Mouse (Mus musculus): ENCODE measurements around the gene Gprin3. TPM values are rescaled to one million over a fixed set of nuclear protein-coding genes. Genes with fewer than 3 reads are reported as not detected.

Gene Gprin3
- total RNA-seq, 1 experiment, result 0.04 TPM

DNA sequence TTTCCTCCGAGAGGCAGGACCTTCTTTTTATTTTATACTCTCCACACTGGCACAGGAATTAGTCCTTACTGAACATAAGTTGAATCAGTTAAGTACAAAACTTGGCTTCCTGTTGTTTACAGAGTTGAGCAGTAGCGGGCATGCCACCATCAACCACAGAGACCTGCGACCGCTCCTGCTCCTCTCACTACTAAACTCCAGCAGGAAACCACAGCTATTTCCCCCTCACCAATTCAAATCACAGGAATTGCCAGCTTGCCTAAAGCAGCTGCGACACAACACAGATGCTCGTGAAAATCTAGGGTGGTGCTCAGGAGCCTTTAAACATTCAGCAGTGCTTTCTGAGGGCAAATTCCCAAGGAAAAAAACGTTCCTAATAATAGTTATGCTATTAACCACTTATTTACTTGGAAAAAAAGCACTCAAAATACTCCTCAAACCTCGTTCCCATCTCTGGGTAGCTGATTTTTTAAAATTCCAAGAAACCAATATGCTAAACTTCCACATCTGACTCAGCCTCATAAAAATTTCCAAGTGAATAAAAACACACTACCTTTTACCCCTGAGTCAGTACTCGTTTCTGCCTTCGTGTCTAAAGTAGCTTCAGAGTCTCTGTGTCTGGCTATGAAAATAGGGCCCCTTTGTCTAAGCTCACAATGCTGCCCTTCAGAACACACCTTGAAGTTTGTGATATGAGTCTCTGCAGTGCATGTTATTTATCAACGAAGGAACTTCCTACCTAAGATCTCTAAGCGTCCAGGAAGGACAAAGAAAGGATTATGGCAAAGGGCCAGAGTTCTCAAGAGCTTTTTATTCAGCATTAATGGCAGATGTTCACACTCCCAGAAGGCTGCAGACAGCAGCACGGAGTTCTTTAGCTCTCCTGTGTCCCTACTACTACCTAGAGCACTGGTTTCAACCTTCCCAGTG is 13.4 kb downstream of the Gprin3 start:
- Histone ChIP-seq H3K27ac (ENCODE audit: insufficient read depth, low read depth, low read length, poor library complexity, severe bottlenecking) (no peak overlapping the region), H3K9me3 (ENCODE audit: control insufficient read depth, insufficient read depth, low read depth, low read length) (no peaks in the 10 kb centered on the region), H3K36me3 (ENCODE audit: control insufficient read depth, insufficient read depth, low read length, poor library complexity, severe bottlenecking) (no peaks in the 10 kb centered on the region), H3K4me1 (ENCODE audit: control insufficient read depth in 2 of 2, insufficient read depth in 2 of 2, low read length in 2 of 2, poor library complexity in 1 of 2) (no peaks in the 10 kb centered on the region), H3K9ac (ENCODE audit: insufficient read depth, low read depth, low read length, poor library complexity, severe bottlenecking) (no peak overlapping the region), H3K4me3 (ENCODE audit: insufficient read depth in 1 of 2, low read depth in 1 of 2, low read length in 2 of 2, poor library complexity in 1 of 2, severe bottlenecking in 1 of 2) (no peak overlapping the region)
- in situ Hi-C loops (cut with MboI; ENCODE audit: low sequenced_read_pairs in 2 of 2, unreplicated experiment in 2 of 2), result no loop called here
- TF ChIP-seq HCFC1 (IDR thresholded peaks at IDR 0.05; ENCODE audit: borderline replicate concordance, insufficient read depth, low read length), result no peak
- no peak for DNase-seq (ENCODE audit: low read depth, low spot score)

DNA sequence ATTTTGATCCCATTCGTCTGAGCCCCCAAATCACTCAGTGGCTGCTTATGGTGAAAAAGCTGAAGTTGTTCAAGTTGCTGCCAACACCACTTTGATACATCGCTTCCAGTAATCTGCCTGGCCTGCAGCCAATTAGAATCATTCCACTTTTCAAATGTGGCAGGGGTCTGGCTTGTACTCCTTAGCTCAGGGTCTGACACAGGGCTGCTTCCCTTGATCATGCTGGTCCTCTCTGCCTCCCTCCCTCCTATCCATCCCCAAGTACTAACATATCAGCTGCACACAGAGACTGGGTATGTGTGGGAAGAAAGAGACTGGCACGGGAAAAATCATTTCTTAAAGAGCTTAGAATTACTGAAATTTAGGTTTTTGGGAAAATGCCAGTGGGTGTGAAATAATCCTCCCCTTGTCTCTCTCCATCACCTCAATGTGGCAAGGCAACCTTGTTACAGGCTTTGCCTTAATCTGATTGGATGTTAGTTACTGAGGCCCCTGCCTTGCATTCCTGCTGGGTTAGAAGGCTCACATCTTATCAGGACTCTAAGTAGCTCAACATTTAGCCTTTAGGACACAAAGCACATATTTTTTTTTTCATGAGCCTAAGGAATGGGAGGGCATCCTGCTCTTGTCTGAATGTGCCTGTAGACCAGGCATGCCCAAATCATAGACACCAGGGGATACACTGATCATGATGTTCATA is 16.9 kb downstream of the Gprin3 start:
- DNase-seq (ENCODE audit: low read depth, low spot score), result no peak
- Histone ChIP-seq H3K27ac (ENCODE audit: insufficient read depth, low read depth, low read length, poor library complexity, severe bottlenecking) (no peak overlapping the region), H3K9ac (ENCODE audit: insufficient read depth, low read depth, low read length, poor library complexity, severe bottlenecking) (no peak overlapping the region), H3K9me3 (ENCODE audit: control insufficient read depth, insufficient read depth, low read depth, low read length) (no peaks in the 10 kb centered on the region), H3K4me3 (ENCODE audit: insufficient read depth in 1 of 2, low read depth in 1 of 2, low read length in 2 of 2, poor library complexity in 1 of 2, severe bottlenecking in 1 of 2) (no peak overlapping the region), H3K36me3 (ENCODE audit: control insufficient read depth, insufficient read depth, low read length, poor library complexity, severe bottlenecking) (no peaks in the 10 kb centered on the region), H3K4me1 (ENCODE audit: control insufficient read depth in 2 of 2, insufficient read depth in 2 of 2, low read length in 2 of 2, poor library complexity in 1 of 2) (no peaks in the 10 kb centered on the region)
- TF ChIP-seq HCFC1 (IDR thresholded peaks at IDR 0.05; ENCODE audit: borderline replicate concordance, insufficient read depth, low read length) (no peak), ZNF384 (IDR thresholded peaks at IDR 0.05; ENCODE audit: low read depth, low read length) (no peak), MAFK (IDR thresholded peaks at IDR 0.05; ENCODE audit: insufficient read depth, low read depth, low read length) (no peak), ZC3H11A (IDR thresholded peaks at IDR 0.05; ENCODE audit: borderline replicate concordance, low read depth, low read length) (no peak), CHD2 (IDR thresholded peaks at IDR 0.05; ENCODE audit: low read depth, low read length) (no peak)
- in situ Hi-C loops (cut with MboI; ENCODE audit: low sequenced_read_pairs in 2 of 2, unreplicated experiment in 2 of 2), result no loop called here

DNA sequence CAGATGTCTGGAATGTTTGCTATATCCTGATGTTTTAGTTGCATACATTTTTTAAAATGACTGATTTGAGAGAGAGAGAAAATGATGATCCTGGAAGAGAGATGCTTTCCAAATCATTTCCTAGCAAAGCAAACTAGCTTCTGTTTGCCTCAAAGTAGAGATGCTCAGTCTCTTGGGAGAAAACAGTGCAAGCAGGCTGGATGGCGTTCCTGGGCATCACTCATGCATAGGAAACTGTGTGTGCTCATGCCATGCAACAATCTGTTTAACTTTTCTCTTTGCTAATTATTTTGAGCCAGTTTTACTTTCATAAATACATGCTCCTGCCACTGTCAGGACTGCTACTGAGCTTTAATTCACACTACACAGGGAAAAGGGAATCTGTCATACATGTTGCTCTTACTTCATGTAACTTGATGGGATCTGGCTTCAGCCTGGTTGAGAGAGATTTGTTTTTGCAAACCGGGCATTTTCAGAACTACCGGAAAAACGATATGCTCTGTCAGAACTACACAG is 18.6 kb downstream of the Gprin3 start:
- Histone ChIP-seq H3K27ac (ENCODE audit: insufficient read depth, low read depth, low read length, poor library complexity, severe bottlenecking) (no peak overlapping the region), H3K4me3 (ENCODE audit: insufficient read depth in 1 of 2, low read depth in 1 of 2, low read length in 2 of 2, poor library complexity in 1 of 2, severe bottlenecking in 1 of 2) (no peak overlapping the region), H3K4me1 (ENCODE audit: control insufficient read depth in 2 of 2, insufficient read depth in 2 of 2, low read length in 2 of 2, poor library complexity in 1 of 2) (no peaks in the 10 kb centered on the region), H3K9ac (ENCODE audit: insufficient read depth, low read depth, low read length, poor library complexity, severe bottlenecking) (no peak overlapping the region), H3K36me3 (ENCODE audit: control insufficient read depth, insufficient read depth, low read length, poor library complexity, severe bottlenecking) (no peaks in the 10 kb centered on the region), H3K9me3 (ENCODE audit: control insufficient read depth, insufficient read depth, low read depth, low read length) (no peaks in the 10 kb centered on the region)
- DNase-seq (ENCODE audit: low read depth, low spot score), result no peak
- in situ Hi-C loops (cut with MboI; ENCODE audit: low sequenced_read_pairs in 2 of 2, unreplicated experiment in 2 of 2), result no loop called here
- TF ChIP-seq ZNF384 (IDR thresholded peaks at IDR 0.05; ENCODE audit: low read depth, low read length), result no peak

DNA sequence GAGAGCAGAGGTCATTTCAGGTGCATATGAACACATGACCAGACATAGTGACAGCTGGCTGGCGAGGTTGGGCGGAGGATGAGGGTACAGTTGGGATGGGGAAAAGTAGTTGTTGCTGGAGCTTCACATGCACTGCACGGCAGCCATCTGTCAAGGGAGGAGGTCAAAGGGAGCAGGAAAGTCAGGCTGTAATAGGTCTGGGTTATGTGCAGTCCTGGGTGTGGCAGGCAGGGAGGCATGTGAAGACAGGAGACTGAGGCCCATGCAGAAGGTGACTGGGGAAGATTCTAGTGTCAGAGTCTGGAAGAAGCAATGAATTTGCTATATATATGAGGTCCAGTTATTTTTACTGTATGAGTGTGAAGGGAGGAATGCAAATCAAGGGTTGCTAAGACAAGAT is 35.9 kb downstream of the Gprin3 start:
- H3K9me3 ChIP-seq (ENCODE audit: control insufficient read depth, insufficient read depth, low read depth, low read length), result no peaks in the 10 kb centered on the region
- H3K4me3 ChIP-seq (ENCODE audit: insufficient read depth in 1 of 2, low read depth in 1 of 2, low read length in 2 of 2, poor library complexity in 1 of 2, severe bottlenecking in 1 of 2), result no peak overlapping the region
- no peak for TF ChIP-seq ZC3H11A (IDR thresholded peaks at IDR 0.05; ENCODE audit: borderline replicate concordance, low read depth, low read length)
- no peak for TF ChIP-seq ZNF384 (IDR thresholded peaks at IDR 0.05; ENCODE audit: low read depth, low read length)
- no peak overlapping the region for H3K27ac ChIP-seq (ENCODE audit: insufficient read depth, low read depth, low read length, poor library complexity, severe bottlenecking)
- no peaks in the 10 kb centered on the region for H3K36me3 ChIP-seq (ENCODE audit: control insufficient read depth, insufficient read depth, low read length, poor library complexity, severe bottlenecking)
- in situ Hi-C loops (cut with MboI; ENCODE audit: low sequenced_read_pairs in 2 of 2, unreplicated experiment in 2 of 2), result no loop called here
- DNase-seq (ENCODE audit: low read depth, low spot score), result no peak
- H3K4me1 ChIP-seq (ENCODE audit: control insufficient read depth in 2 of 2, insufficient read depth in 2 of 2, low read length in 2 of 2, poor library complexity in 1 of 2), result no peaks in the 10 kb centered on the region
- H3K9ac ChIP-seq (ENCODE audit: insufficient read depth, low read depth, low read length, poor library complexity, severe bottlenecking), result no peak overlapping the region

DNA sequence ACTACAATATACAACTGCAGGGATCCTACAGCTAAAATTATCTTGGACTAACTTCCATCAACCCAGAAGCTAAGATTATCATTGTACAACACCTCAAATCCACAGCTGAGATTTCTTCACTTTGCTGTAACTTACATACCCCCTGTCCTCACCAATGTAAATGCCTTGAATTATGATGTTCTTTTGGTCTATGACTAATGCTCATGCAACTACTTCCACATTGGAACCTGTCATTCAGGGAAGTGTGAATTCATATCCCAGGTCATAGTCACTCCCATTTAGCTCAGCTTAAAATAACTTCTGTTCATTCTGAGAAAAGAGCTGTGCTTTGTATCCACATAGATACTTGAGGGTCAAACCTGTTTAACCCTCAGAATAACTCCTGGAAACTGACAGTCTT is 60.8 kb downstream of the Gprin3 start:
- no peaks in the 10 kb centered on the region for H3K9me3 ChIP-seq (ENCODE audit: control insufficient read depth, insufficient read depth, low read depth, low read length)
- H3K27ac ChIP-seq (ENCODE audit: insufficient read depth, low read depth, low read length, poor library complexity, severe bottlenecking), result no peak overlapping the region
- DNase-seq (ENCODE audit: low read depth, low spot score), result no peak
- no peaks in the 10 kb centered on the region for H3K4me1 ChIP-seq (ENCODE audit: control insufficient read depth in 2 of 2, insufficient read depth in 2 of 2, low read length in 2 of 2, poor library complexity in 1 of 2)
- no peak for TF ChIP-seq HCFC1 (IDR thresholded peaks at IDR 0.05; ENCODE audit: borderline replicate concordance, insufficient read depth, low read length)
- TF ChIP-seq ZC3H11A (IDR thresholded peaks at IDR 0.05; ENCODE audit: borderline replicate concordance, low read depth, low read length), result no peak
- TF ChIP-seq CHD2 (IDR thresholded peaks at IDR 0.05; ENCODE audit: low read depth, low read length), result no peak
- TF ChIP-seq MAFK (IDR thresholded peaks at IDR 0.05; ENCODE audit: insufficient read depth, low read depth, low read length), result no peak
- no peak for TF ChIP-seq ZNF384 (IDR thresholded peaks at IDR 0.05; ENCODE audit: low read depth, low read length)
- no peaks in the 10 kb centered on the region for H3K36me3 ChIP-seq (ENCODE audit: control insufficient read depth, insufficient read depth, low read length, poor library complexity, severe bottlenecking)
- no peak overlapping the region for H3K9ac ChIP-seq (ENCODE audit: insufficient read depth, low read depth, low read length, poor library complexity, severe bottlenecking)
- in situ Hi-C loops (cut with MboI; ENCODE audit: low sequenced_read_pairs in 2 of 2, unreplicated experiment in 2 of 2), result no loop called here
- H3K4me3 ChIP-seq (ENCODE audit: insufficient read depth in 1 of 2, low read depth in 1 of 2, low read length in 2 of 2, poor library complexity in 1 of 2, severe bottlenecking in 1 of 2), result no peak overlapping the region
